Mouse (Mus musculus) heart, adult 2 months (tissue): ENCODE results near the gene Fam57b. TPM values are rescaled to one million over a fixed set of nuclear protein-coding genes. Genes with fewer than 3 reads are reported as not detected.
A peak's percentile ranks its signal among the peaks of the same experiment; 100 is the strongest.

Experiments
- DNase-seq, 2 experiments: peaks; one replicate each; pipeline ENCODE4 v3.0.0; 2021
- H3K27ac ChIP-seq: fragments of 200-600 bp; 2 replicates; pipeline ENCODE4 v1.8.1; 2022
- H3K27me3 ChIP-seq: fragments of 200-500 bp; 2 replicates; pipeline ENCODE4 v1.6.1; 2012; ENCODE audit warnings: mild to moderate bottlenecking, low read length, inconsistent platforms, mixed read lengths; ENCODE audit not compliant: control insufficient read depth, insufficient read depth
- H3K36me3 ChIP-seq: fragments of 200-500 bp; 2 replicates; pipeline ENCODE4 v1.6.1; 2012; ENCODE audit warnings: low read length, inconsistent platforms; ENCODE audit not compliant: control insufficient read depth, insufficient read depth
- H3K4me1 ChIP-seq: fragments of 200-500 bp; 2 replicates; pipeline ENCODE4 v1.6.1; 2011; ENCODE audit warnings: low read length; ENCODE audit not compliant: control insufficient read depth, insufficient read depth
- H3K4me3 ChIP-seq: fragments of 200-600 bp; 2 replicates; pipeline ENCODE4 v1.8.1; 2022
- H3K79me2 ChIP-seq: fragments of 200-500 bp; replicated peaks from 2 replicates; pipeline ENCODE4 v1.6.1; 2012; ENCODE audit warnings: mild to moderate bottlenecking, inconsistent platforms, low read length, moderate library complexity, mixed read lengths; ENCODE audit not compliant: control insufficient read depth, insufficient read depth
- H3K9ac ChIP-seq: fragments of 200-500 bp; 2 replicates; pipeline ENCODE4 v1.6.1; 2012; ENCODE audit warnings: low read depth, mild to moderate bottlenecking, control low read depth, inconsistent platforms, low read length, mixed read lengths
- CTCF ChIP-seq: fragments of 200-600 bp; IDR thresholded peaks from 2 replicates; pipeline ENCODE4 v1.8.1; 2022; ENCODE audit warnings: antibody characterized with exemption, mild to moderate bottlenecking, moderate library complexity
- EP300 ChIP-seq: fragments of 200-500 bp; IDR thresholded peaks from 2 replicates; pipeline ENCODE4 v1.6.1; 2011; ENCODE audit warnings: low read depth, low read length, control low read depth; ENCODE audit not compliant: insufficient read depth
- POLR2A ChIP-seq: fragments of 200-500 bp; IDR thresholded peaks from 2 replicates; pipeline ENCODE4 v1.6.1; 2011; ENCODE audit warnings: mild to moderate bottlenecking, low read depth, low read length, control low read depth; ENCODE audit not compliant: insufficient read depth
- WGBS: fragments of 180-500 bp; shearing (Covaris S2); methylation state at CpG from one replicate; pipeline ENCODE4 v1.1.7; 2018; 5-methylcytosine and 5-hydroxymethylcytosine counted together
- intact Hi-C: fragments of 180-260 bp; cut with DNase I; formaldehyde crosslinking; loops from one replicate; pipeline ENCODE4 v1.15.1; 2025
- polyA plus RNA-seq: library from polyadenylated mRNA; depleted of rRNA; stranded (reverse); fragments of >200 nt; gene quantifications from 2 replicates; pipeline ENCODE4 v1.2.3, GENCODE M21; 2012
- total RNA-seq, 2 experiments: library from RNA; stranded (reverse); gene quantifications; 2 replicates each; pipeline ENCODE4 v1.2.3; 2021

Gene Fam57b
- total and polyA plus RNA-seq, 3 experiments: 7.4 to 12.8 (median 8.8) TPM

DNA sequence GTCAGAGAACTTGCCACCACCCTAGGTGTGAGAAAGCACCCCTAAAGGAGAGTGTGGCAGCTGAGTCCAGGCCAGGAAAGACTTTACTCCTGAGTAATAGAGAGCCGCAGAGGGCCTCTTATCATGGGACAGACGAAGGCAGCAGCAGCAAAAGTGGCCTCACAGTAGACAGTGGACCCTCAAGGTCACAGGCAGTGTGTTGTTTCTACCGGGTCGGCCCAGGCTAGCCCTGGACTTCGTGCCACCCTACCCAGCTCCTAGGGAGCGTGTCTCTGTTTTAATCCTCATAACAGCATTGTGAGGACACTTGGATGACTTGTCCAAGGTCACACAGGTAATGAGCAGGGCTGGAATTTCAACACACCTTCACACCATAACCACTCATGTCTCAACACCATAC, 52.7 kb downstream of the Fam57b start:
- peaks cover 14% of the 10 kb centered on the region for H3K27me3 ChIP-seq
- WGBS: 63% methylated on average over 6 of the region's 6 CpGs
- H3K4me1 ChIP-seq: no peaks in the 10 kb centered on the region
- intact Hi-C loops: no loop called here
- no peak for DNase-seq
- H3K4me3 ChIP-seq: no peak overlapping the region
- TF ChIP-seq POLR2A: no peak
- TF ChIP-seq CTCF: no peak
- TF ChIP-seq EP300: no peak
- H3K79me2 ChIP-seq: no peaks in the 10 kb centered on the region
- H3K36me3 ChIP-seq: no peaks in the 10 kb centered on the region
- H3K27ac ChIP-seq: no peak overlapping the region
- H3K9ac ChIP-seq: no peak overlapping the region

DNA sequence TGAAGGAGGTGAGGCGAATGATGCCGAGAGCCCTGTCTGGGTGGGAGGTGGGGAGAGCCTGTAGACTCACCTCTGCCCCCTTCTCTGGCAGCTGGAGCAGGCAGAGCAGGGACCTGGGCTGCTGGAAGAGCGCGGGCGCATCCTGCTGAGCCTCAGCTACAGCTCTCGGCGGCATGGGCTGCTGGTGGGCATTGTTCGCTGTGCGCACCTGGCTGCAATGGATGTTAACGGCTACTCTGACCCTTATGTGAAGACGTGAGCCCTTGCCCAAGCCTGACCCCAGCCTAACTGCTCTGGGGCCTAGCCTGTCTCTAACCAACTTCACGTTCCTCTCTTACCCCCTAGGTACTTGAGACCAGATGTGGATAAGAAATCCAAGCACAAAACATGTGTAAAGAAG, 53.7 kb downstream of the Fam57b start:
- no peak for TF ChIP-seq POLR2A
- no peak for TF ChIP-seq EP300
- no peak for TF ChIP-seq CTCF
- 54% methylated on average over 12 of the region's 12 CpGs for WGBS

DNA sequence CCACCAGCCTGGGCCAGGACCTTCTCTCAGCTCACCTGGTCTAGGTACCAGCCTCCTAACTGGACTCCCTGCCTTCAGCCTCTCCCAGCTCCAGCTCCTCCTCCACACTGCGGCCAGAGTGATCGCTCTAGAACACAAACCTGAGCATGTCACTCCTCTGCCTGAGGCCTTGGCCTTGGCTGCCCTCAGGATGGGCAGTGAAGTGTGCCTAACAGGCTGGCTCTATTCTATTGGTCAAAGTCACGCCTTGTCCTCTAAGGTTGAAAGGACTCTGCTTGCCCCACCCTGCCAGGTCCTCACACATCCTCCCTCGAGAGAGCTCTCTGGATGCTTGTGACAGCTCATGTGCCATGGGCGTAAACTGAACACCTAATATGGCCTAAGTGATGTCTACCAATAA, 56.0 kb downstream of the Fam57b start:
- Histone ChIP-seq H3K79me2 (no peaks in the 10 kb centered on the region), H3K4me1 (no peaks in the 10 kb centered on the region), H3K4me3 (no peak overlapping the region), H3K36me3 (no peaks in the 10 kb centered on the region), H3K27ac (no peak overlapping the region), H3K9ac (no peak overlapping the region), H3K27me3 (peaks cover 5% of the 10 kb centered on the region)
- 84% methylated on average over 5 of the region's 5 CpGs for WGBS
- intact Hi-C loops: no loop called here
- TF ChIP-seq POLR2A (no peak), CTCF (no peak), EP300 (no peak)
- no peak for DNase-seq

More for the DNA sequence above, 53.7 kb downstream of the Fam57b start:
- no peaks in the 10 kb centered on the region for H3K4me1 ChIP-seq
- peaks cover 14% of the 10 kb centered on the region for H3K27me3 ChIP-seq
- no peak overlapping the region for H3K4me3 ChIP-seq
- intact Hi-C loops: no loop called here
- no peak for DNase-seq
- H3K27ac ChIP-seq: no peak overlapping the region
- no peaks in the 10 kb centered on the region for H3K36me3 ChIP-seq
- no peaks in the 10 kb centered on the region for H3K79me2 ChIP-seq
- no peak overlapping the region for H3K9ac ChIP-seq

DNA sequence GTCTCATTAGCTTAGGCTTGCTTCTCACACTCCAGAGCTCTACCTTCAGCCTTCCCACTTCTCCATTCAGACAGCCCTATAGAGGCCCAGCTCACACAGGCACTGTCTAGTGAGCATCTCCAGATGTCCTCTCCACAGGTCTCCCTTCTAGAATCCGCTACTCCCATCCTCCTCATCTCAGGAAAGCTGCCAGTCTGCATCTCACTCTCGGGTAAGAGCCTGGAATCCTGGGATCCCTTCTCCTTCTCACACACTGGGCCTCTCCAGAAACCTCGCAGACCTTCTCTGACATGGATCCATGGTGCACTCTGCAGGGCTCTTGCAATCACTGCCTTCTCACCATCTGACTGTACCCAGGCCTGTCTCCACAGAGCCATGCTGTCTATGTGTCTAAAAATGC, 58.2 kb downstream of the Fam57b start:
- intact Hi-C loops: no loop called here
- H3K4me3 ChIP-seq: no peak overlapping the region
- H3K4me1 ChIP-seq: no peaks in the 10 kb centered on the region
- H3K36me3 ChIP-seq: no peaks in the 10 kb centered on the region
- H3K27ac ChIP-seq: no peak overlapping the region
- TF ChIP-seq EP300 (no peak), CTCF (no peak), POLR2A (no peak)
- H3K27me3 ChIP-seq: no peaks in the 10 kb centered on the region
- 87% methylated on average over 3 of the region's 3 CpGs for WGBS
- H3K79me2 ChIP-seq: no peaks in the 10 kb centered on the region
- no peak overlapping the region for H3K9ac ChIP-seq
- no peak for DNase-seq

DNA sequence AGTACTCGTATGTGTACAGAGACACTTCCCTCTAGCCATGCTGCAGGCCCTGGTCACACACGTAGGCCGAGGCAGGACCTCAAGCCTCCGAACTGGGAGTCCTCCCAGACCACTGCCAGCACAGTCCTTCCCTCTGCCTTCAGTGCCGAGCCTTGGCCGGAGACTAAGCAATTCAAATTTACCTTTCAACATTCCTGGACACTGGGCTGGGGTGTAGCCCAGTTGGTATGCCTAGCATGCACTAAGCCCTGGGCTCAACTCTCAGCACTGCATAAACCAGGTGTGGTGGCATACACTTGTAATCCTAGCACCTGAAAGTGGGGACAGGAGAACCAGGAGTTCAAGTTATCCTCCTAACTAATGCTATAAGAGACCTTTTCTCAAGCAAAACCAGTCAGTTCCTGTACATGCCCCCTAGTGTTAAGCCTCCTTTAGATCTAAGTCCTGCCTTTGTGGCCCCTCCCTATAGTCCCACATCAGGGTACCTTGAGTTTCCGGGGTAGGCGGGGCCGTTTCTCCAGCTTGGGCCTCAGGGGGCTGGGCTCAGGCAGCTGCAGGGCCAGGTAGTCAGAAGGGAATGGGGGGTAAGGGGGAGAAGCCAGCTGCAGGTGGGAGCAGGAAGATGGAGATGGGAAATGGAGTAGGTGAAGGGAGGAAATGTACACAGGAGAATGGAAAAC, 59.4 kb downstream of the Fam57b start:
- Histone ChIP-seq H3K27me3 (no peaks in the 10 kb centered on the region), H3K79me2 (no peaks in the 10 kb centered on the region), H3K27ac (no peak overlapping the region), H3K4me1 (peaks cover 3% of the 10 kb centered on the region), H3K36me3 (no peaks in the 10 kb centered on the region), H3K9ac (no peak overlapping the region), H3K4me3 (no peak overlapping the region)
- intact Hi-C loops: no loop called here
- no peak for TF ChIP-seq CTCF
- TF ChIP-seq EP300: no peak
- no peak for TF ChIP-seq POLR2A
- 78% methylated on average over 9 of the region's 9 CpGs for WGBS
- no peak for DNase-seq

DNA sequence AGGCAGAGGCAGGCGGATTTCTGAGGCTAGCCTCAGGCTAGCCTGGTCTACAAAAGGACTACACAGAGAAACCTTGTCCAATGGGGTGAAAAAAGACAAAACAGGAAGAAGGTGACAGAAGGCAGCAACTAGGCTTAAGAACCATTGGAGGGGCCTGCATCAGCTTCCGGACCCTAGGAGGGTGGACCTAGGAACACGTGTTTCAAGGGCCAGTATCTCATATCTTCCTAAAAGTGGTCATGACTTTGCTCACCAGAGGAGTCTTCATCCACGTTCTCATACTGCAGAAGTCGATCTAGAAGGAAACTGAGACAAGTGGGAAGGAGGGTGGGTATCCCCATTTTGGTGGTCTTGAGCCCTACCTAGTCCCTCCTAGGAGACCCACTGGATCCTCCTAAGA, 63.5 kb downstream of the Fam57b start:
- no peaks in the 10 kb centered on the region for H3K27me3 ChIP-seq
- H3K27ac ChIP-seq: peak overlapping the region; percentile 90
- 48% methylated on average over 5 of the region's 5 CpGs for whole genome bisulfite sequencing
- intact Hi-C loops: loop anchor here (1.0 to 10.0 kb wide), 5 partner anchors 23 to 356 kb away; partner anchors contain the start of genes Atxn2l, Kctd13, Taok2 and Tbx6
- TF ChIP-seq POLR2A (no peak), EP300 (no peak), CTCF (no peak)
- no peaks in the 10 kb centered on the region for H3K79me2 ChIP-seq
- H3K36me3 ChIP-seq: no peaks in the 10 kb centered on the region
- H3K9ac ChIP-seq: peak overlapping the region; percentile 76
- DNase-seq: peak in 1 of 2 experiments; percentile 17
- H3K4me3 ChIP-seq: peak overlapping the region; percentile 59
- H3K4me1 ChIP-seq: peaks cover 3% of the 10 kb centered on the region
